Mouse (Mus musculus): ENCODE data around the gene Rpl29. TPM values are rescaled to one million over a fixed set of nuclear protein-coding genes. Genes with fewer than 3 reads are reported as not detected.
A peak's percentile ranks its signal among the peaks of the same experiment; 100 is the strongest.

Rpl29 gene
- total RNA-seq, 2 experiments from 2014 or later = 243 to 260 TPM

GRCm38 (mm10) chr9:106454888-106455681 is 25.8 kb downstream of the Rpl29 start:
- no peak for DNase-seq

GRCm38 (mm10) chr9:106456325-106457162 is 27.3 kb downstream of the Rpl29 start:
- DNase-seq = peak; percentile 50

- DNase-seq = no peak
Measured at GRCm38 (mm10) chr9:106457163-106457559, 27.9 kb downstream of the Rpl29 start.

- no peak for DNase-seq
Measured at GRCm38 (mm10) chr9:106457920-106458319, 28.7 kb downstream of the Rpl29 start.

GRCm38 (mm10) chr9:106459946-106460345 is 30.7 kb downstream of the Rpl29 start:
- no peak for DNase-seq

GRCm38 (mm10) chr9:106460401-106461025 is 31.3 kb downstream of the Rpl29 start:
- DNase-seq = no peak

- no peak for DNase-seq
Measured at GRCm38 (mm10) chr9:106461026-106461415, 31.8 kb downstream of the Rpl29 start.

- no peak for DNase-seq
Measured at GRCm38 (mm10) chr9:106461641-106462429, 32.6 kb downstream of the Rpl29 start.

- DNase-seq = no peak
Measured at GRCm38 (mm10) chr9:106462430-106462800, 33.2 kb downstream of the Rpl29 start.

GRCm38 (mm10) chr9:106463122-106464063 is 34.1 kb downstream of the Rpl29 start:
- DNase-seq = no peak

- DNase-seq = peak; percentile 62
Measured at GRCm38 (mm10) chr9:106464751-106465541, 35.7 kb downstream of the Rpl29 start.

GRCm38 (mm10) chr9:106465571-106466200 is 36.4 kb downstream of the Rpl29 start, which contains the start of gene Gpr62:
TSS of gene Gpr62 (minus strand) at chr9:106465938.
- peak; percentile 53 for DNase-seq

GRCm38 (mm10) chr9:106466721-106467120 is 37.5 kb downstream of the Rpl29 start:
- DNase-seq = no peak

- DNase-seq = no peak
Measured at GRCm38 (mm10) chr9:106467746-106468145, 38.5 kb downstream of the Rpl29 start.

- peak; percentile 6 for DNase-seq
Measured at GRCm38 (mm10) chr9:106469317-106469716, 40.1 kb downstream of the Rpl29 start.

GRCm38 (mm10) chr9:106469776-106470175 is 40.5 kb downstream of the Rpl29 start:
- peak; percentile 5 for DNase-seq

- DNase-seq = peak; percentile 10
Measured at GRCm38 (mm10) chr9:106470991-106471750, 41.9 kb downstream of the Rpl29 start.

- peak; percentile 75 for DNase-seq
Measured at GRCm38 (mm10) chr9:106471892-106472291, 42.6 kb downstream of the Rpl29 start.
